Mouse (Mus musculus) cerebellum, adult 11 months (tissue): Measurements from ENCODE around the gene Cd302.
A peak's percentile ranks its signal among the peaks of the same experiment; 100 is the strongest.

Experiments
- DNase-seq: peaks from one replicate; pipeline ENCODE4 v3.0.0; 2022

Cd302 gene

GRCm38 (mm10) chr2:60252782-60253181 is 31.5 kb downstream of the Cd302 start:
- no peak for DNase-seq

GRCm38 (mm10) chr2:60234506-60234905 is 49.8 kb downstream of the Cd302 start:
- no peak for DNase-seq

GRCm38 (mm10) chr2:60233147-60233546 is 51.1 kb downstream of the Cd302 start:
- DNase-seq = no peak

DNA sequence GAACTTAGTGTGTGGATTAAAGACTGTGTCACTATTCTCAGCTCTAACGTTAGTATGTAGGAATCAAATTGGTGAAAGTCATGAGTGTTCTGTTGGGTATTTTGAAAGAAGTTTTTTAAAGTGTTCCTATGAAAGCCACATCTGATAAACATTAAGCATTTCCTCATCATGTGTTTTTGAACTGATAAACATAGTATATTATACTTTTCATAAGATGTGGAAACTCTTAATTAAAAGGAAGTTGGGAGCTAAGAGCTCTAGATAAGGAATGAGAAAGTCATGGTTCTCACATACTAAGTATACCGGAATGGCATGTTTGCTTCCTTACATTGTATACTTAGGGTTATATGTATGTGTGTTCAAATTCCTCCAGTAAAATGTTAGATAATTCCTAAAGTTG is 53.9 kb downstream of the Cd302 start:
- no peak for DNase-seq

DNA sequence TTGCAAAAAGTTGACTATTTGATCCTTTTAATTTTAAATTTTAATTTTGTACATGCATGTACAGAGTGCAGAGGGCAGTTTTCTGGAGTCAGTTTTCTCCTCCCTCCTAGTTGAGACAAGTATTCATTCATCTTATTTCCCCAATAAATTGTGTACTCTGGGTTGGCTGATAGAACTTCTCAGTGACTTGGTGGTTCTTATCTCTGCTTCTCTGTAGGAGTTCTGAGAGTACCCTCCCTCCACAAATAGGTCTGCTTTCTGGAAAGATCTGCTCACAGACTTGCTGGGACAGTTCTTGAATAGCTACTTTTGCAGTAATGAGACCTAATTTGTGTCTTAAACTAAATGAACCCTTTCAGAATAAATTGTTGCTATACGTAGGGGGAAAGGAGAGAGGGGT is 55.8 kb downstream of the Cd302 start:
- DNase-seq = no peak

GRCm38 (mm10) chr2:60223489-60223888 is 60.8 kb downstream of the Cd302 start:
- DNase-seq = no peak

GRCm38 (mm10) chr2:60221954-60222353 is 62.3 kb downstream of the Cd302 start:
- DNase-seq = no peak

DNA sequence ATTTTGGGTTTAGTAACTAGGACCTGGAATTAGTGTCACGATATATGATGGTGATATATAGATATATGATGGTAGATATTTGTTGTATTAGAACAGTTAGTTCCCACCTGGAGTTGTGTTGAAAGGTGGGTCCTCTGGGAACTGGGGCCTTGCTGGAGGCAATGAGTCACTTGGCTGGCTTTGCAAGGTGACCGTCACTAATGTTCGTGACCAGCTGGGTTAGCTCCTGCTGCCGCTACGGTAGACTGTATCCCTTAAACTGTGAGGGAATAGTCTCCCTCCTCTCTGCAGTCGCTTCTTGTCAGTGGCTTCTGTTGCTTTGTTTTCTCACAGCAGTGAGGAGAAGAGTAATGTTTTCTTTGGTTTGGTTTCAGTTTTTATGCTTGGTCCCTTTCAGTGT is 63.1 kb downstream of the Cd302 start:
- DNase-seq = no peak

- no peak for DNase-seq
Observed at GRCm38 (mm10) chr2:60217620-60218019, 66.7 kb downstream of the Cd302 start.

DNA sequence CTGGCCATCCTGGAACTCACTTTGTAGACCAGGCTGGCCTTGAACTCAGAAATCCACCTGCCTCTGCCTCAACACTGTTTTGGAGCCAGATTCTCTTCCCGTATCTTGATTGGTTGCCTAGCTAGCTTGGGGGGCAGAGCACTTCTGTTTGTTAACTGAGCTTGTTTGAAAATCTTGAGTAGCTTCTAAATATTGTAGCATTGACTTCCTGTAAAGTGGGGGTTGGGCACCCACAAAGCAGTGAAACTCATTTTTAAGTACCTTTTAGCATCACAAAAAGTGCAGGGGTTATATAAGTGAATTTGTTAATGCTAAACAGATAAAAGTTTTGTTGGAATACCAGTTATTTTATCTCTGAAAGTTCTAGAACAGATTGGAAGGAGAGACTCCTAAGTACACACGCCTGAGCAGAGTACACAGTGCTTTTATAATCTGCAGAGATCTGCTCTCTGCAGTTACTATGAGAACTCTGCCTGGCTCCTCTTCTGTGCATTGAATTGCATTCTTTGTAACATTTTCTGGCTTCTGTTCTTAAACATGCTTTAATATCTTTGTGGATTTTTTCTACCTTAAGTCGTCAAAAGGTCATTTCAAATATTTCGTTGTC is 67.6 kb downstream of the Cd302 start:
- no peak for DNase-seq

- no peak for DNase-seq
Observed at GRCm38 (mm10) chr2:60214683-60215082, 69.6 kb downstream of the Cd302 start.

DNA sequence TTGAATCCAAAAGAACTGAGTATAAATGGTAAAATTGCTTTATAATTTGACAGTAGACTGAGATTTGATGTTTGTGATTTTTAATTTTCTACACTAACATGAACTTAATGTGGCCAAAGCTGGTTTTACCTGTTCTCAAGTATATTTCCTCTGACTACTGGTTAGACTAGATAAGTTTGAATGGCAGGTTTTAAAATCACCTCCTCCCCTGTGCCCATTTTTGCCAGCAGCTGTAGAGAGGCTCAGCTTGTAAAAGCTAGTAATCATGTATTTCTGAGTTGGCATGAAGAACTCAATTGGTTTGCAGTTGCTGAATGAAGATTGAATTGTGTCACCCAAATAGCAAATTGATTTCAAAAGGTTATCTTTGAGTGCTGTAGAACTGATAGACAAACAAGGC is 71.8 kb downstream of the Cd302 start:
- no peak for DNase-seq

- no peak for DNase-seq
Observed at GRCm38 (mm10) chr2:60210821-60211220, 73.5 kb downstream of the Cd302 start.

DNA sequence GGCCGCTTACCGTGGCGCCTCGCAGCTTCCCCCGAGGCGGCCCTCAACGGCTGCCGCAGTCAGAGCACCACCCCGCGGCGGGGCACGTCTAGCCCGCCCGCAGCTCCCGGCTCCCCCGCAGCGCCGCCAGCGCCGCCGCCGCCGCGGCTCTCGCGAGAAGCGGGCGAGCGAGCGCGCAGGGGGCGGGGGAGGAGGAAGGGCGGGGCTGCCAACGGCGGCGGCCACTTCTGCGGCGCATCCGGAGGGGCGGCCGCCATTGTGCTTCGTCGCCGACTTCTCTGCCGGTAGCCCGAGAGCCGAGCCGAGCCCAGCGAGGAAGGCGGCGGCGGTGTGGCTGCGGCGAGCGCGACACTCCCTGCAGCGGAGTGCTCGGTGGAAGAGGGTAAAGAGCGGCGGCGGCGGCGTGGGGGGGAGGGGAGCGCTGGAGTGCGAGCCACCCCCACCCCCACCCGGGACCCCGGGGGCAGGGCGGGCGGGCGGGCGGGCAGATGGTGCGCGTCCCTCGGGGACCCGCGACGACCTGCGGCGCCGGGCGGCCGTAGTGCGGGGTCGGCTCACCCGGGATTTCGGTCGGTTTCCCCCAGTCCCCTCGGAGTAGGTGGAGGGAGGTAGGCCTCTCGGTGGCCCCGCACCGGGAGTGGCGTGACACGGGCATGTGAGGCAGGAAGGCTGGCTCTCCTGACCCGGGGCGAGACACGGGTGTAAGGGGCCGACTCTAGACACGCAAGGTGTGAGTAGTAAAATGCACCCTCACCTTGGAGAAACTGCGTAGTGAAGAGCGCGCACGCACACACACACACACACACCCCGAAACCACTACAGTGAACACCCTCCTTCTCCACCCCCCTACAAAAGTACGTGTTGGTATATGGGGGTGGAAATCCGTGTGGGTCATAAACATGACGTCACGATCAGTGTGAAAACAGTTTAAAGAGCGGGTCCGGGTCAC is 74.3 kb downstream of the Cd302 start, which contains the start of the genes Baz2b and March7:
Gene Baz2b (minus strand): TSS at position 137 of the 949 bp plus-strand sequence.
Gene March7 (plus strand): TSS at position 185 of the 949 bp plus-strand sequence.
- peak; percentile 81 for DNase-seq

- DNase-seq = peak; percentile 53
Observed at GRCm38 (mm10) chr2:60209122-60209611, 75.1 kb downstream of the Cd302 start.

DNA sequence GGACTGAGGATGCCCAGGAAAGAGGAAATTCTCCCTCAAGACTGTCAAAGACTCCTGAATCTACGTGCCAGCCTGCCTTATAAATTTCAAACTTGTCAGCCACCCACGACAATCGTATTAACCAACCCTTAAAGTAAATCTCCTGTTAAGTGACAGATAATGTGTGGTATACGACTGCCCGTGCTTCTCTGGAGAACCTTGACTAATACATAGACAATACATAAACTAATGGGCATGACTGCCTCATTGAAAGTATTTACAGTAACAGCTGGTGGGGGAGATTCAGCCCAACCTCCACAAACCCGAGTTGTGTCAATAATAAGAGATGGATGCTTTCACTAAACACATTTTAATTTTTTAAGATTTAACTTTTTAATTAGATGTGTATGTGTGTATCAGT is 78.5 kb downstream of the Cd302 start:
- no peak for DNase-seq

GRCm38 (mm10) chr2:60204162-60204561 is 80.1 kb downstream of the Cd302 start:
- no peak for DNase-seq

- no peak for DNase-seq
Observed at GRCm38 (mm10) chr2:60203733-60204132, 80.6 kb downstream of the Cd302 start.

DNA sequence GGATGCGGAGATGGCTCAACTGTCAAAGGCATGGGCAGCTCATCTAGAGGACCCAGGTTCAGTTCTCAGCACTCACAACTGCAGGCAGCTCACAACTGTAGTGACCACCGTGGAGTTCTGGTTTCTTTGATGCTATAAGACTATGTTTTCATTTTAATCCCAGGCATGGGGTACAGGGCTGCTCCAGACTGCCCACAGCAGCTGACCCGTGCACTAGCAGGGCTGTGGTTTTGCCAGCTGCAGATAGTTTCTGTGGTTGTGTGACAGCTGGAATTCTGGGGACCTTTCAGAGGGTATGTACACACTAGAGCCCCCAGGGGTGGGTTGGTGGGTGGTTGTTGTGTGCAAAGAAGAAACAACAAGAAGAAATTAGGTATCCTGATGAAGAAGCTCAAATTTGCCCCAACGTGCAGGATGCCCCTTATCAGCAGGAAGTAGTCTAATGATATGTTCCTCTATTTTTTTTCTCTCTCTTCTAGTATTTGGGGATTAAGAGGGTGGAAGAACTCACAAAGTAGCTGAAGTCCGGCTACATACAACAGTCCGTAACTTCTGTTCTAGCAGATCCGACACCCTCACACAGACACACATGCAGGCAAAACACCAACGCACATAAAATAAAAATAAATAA is 81.3 kb downstream of the Cd302 start:
- no peak for DNase-seq
